Mouse (Mus musculus) lung, adult 2 months (tissue): Measurements from ENCODE around the gene Zyx.

Experiments used
- CTCF ChIP-seq: fragments of 200-500 bp; IDR thresholded peaks from 2 replicates; pipeline ENCODE4 v1.5.1; 2011; ENCODE audit warnings: mild to moderate bottlenecking, low read length, control low read depth; ENCODE audit not compliant: insufficient read depth
- POLR2A ChIP-seq: fragments of 200-500 bp; IDR thresholded peaks from 2 replicates; pipeline ENCODE4 v1.6.1; 2011; ENCODE audit warnings: low read depth, mild to moderate bottlenecking, control low read depth, low read length, borderline replicate concordance; ENCODE audit errors: extremely low read depth

- TF ChIP-seq CTCF, result no peak
- TF ChIP-seq POLR2A, result no peak
Observed at GRCm38 (mm10) chr6:42399938-42400337, 50.5 kb downstream of the Zyx start, which contains the start of gene Tas2r143.
